Mouse (Mus musculus): ENCODE measurements around the gene Suz12.

DNA sequence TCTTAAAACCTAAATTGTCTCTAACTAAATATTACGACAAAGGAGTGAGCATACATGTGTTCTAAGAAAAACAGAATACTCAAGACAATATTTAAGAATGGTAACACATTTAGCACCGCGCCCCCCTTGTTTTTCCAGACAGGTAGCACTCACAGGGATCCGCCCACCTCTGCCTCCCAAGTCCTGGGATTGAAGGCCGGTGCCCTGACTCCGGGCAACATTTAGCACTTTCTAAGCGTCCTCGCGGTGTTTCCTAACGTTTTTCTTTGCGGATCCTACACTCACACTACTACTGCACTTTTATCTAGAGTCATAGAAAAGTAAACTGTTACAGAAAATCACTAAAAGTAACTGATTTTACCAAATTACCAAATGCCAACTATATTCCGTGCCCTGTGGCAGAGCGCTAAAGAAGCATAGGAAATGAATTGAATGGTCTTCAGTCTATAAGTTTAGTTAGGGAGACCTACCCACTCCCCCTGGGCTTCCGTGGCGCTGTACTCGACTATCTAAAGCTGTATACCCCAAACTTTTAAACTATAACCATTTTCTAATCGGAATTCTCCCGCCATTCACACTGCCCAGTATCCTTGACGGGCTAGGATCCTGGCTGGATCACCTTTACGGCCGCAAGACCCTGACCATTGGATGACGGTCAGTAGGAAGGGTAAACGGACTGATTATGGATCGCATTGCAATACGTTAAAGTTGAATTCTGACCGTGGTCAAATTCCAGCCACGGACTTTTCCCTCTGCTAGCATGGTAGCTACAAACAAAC, 31.4 kb upstream of the Suz12 start:
- TF ChIP-seq CTCF (IDR thresholded peaks at IDR 0.05; ENCODE audit: low read depth), result no peak
- no peak for TF ChIP-seq EP300 (IDR thresholded peaks at IDR 0.05; ENCODE audit: low read depth)
